Mouse (Mus musculus) MEL (cell line): Measurements from ENCODE around the gene Pgap3.

ENCODE experiments used
- CTCF ChIP-seq, 3 experiments: IDR thresholded peaks in 2 of 3; conservative IDR thresholded peaks in 1 of 3; 2 replicates each; pipeline ENCODE4 v1.5.1; 2011 to 2012; ENCODE audit warnings: low read length in 3 of 3, low read depth in 2 of 3, mild to moderate bottlenecking in 2 of 3, improper control_type of control experiment in 1 of 3, inconsistent platforms in 1 of 3, mixed read lengths in 1 of 3, moderate library complexity in 1 of 3; ENCODE audit not compliant: control insufficient read depth in 1 of 3, insufficient read depth in 1 of 3, poor library complexity in 1 of 3, severe bottlenecking in 1 of 3
- ETS1 ChIP-seq: IDR thresholded peaks from 2 replicates; pipeline ENCODE4 v1.6.1; 2012; ENCODE audit warnings: low read depth, mild to moderate bottlenecking, inconsistent platforms, low read length, improper control_type of control experiment, moderate library complexity
- GATA1 ChIP-seq: IDR thresholded peaks from 2 replicates; pipeline ENCODE4 v1.6.1; 2011; ENCODE audit warnings: low read depth, low read length, improper control_type of control experiment
- MAX ChIP-seq: IDR thresholded peaks from 2 replicates; pipeline ENCODE4 v1.6.1; 2011; ENCODE audit warnings: low read length, improper control_type of control experiment
- MAZ ChIP-seq: IDR thresholded peaks from 2 replicates; pipeline ENCODE4 v1.6.1; 2012; ENCODE audit warnings: low read depth, mild to moderate bottlenecking, inconsistent platforms, low read length, improper control_type of control experiment
- NELFE ChIP-seq: IDR thresholded peaks from 2 replicates; pipeline ENCODE4 v1.6.1; 2011; ENCODE audit warnings: low read depth, low read length, improper control_type of control experiment
- NRF1 ChIP-seq: IDR thresholded peaks from 2 replicates; pipeline ENCODE4 v1.6.1; 2014; ENCODE audit warnings: low read depth, mild to moderate bottlenecking, inconsistent platforms, low read length, improper control_type of control experiment, moderate library complexity; ENCODE audit not compliant: poor library complexity, insufficient read depth, severe bottlenecking
- POLR2A ChIP-seq, 2 experiments: IDR thresholded peaks; 2 replicates each; pipeline ENCODE4 v1.6.1; 2011 to 2012; ENCODE audit warnings: low read length in 2 of 2, mild to moderate bottlenecking in 2 of 2, control low read depth in 1 of 2, improper control_type of control experiment in 1 of 2, low read depth in 1 of 2, moderate library complexity in 1 of 2; ENCODE audit not compliant: control insufficient read depth in 1 of 2, insufficient read depth in 1 of 2, poor library complexity in 1 of 2
- ZC3H11A ChIP-seq: IDR thresholded peaks from 2 replicates; pipeline ENCODE4 v1.6.1; 2012; ENCODE audit warnings: low read depth, mild to moderate bottlenecking, inconsistent platforms, low read length, improper control_type of control experiment

GRCm38 (mm10) chr11:98385638-98386585 lies 14.4 kb downstream of the Pgap3 start, which contains the start of gene Pnmt:
- TF ChIP-seq POLR2A (IDR thresholded peaks at IDR 0.05; ENCODE audit: control insufficient read depth in 1 of 2, insufficient read depth in 1 of 2, low read depth in 1 of 2, low read length in 2 of 2, poor library complexity in 1 of 2) = no peak
- TF ChIP-seq CTCF (IDR thresholded peaks at IDR 0.05 in 2 of 3, conservative IDR thresholded peaks at IDR 0.05 in 1 of 3; ENCODE audit: control insufficient read depth in 1 of 3, insufficient read depth in 1 of 3, low read depth in 2 of 3, low read length in 3 of 3, poor library complexity in 1 of 3, severe bottlenecking in 1 of 3) = no peak
- TF ChIP-seq NELFE = no peak
- TF ChIP-seq GATA1 = no peak
- no peak for TF ChIP-seq MAX
- no peak for TF ChIP-seq ZC3H11A
- no peak for TF ChIP-seq NRF1
- TF ChIP-seq MAZ = no peak
- TF ChIP-seq ETS1 = no peak
